Mouse (Mus musculus): ENCODE measurements at regions not wholly inside any gene's neighbourhood (a gene's known extent, or its start where the extent isn't known, plus 50 kb on each side); places are given as distances from the start of the nearest gene placed in this dataset.

- no peak for TF ChIP-seq CHD2 (IDR thresholded peaks at IDR 0.05; ENCODE audit: low read depth, low read length)
- TF ChIP-seq HCFC1 (IDR thresholded peaks at IDR 0.05; ENCODE audit: borderline replicate concordance, insufficient read depth, low read length): no peak
Measured at GRCm38 (mm10) chr15:3174848-3175247, 93.5 kb upstream of the Selenop start.
